Mouse (Mus musculus) CH12.LX (cell line): ENCODE data around the gene Prm3.

ENCODE experiments used
- BHLHE40 ChIP-seq: IDR thresholded peaks from 2 replicates; pipeline ENCODE4 v1.6.1; 2011; ENCODE audit warnings: mild to moderate bottlenecking, low read depth, low read length, improper control_type of control experiment
- CTCF ChIP-seq, 2 experiments: IDR thresholded peaks in 1 of 2; conservative IDR thresholded peaks in 1 of 2; 2 replicates each; pipeline ENCODE4 v1.5.1; 2011 to 2012; ENCODE audit warnings: low read depth in 2 of 2, low read length in 2 of 2, improper control_type of control experiment in 1 of 2, inconsistent platforms in 1 of 2, mild to moderate bottlenecking in 1 of 2, moderate library complexity in 1 of 2
- E2F4 ChIP-seq: IDR thresholded peaks from 2 replicates; pipeline ENCODE4 v1.6.1; 2011; ENCODE audit warnings: low read depth, low read length, improper control_type of control experiment; ENCODE audit not compliant: insufficient replicate concordance
- MAX ChIP-seq: IDR thresholded peaks from 2 replicates; pipeline ENCODE4 v1.6.1; 2011; ENCODE audit warnings: low read length, improper control_type of control experiment
- MEF2A ChIP-seq: IDR thresholded peaks from 2 replicates; pipeline ENCODE4 v1.6.1; 2014; ENCODE audit warnings: low read depth, mild to moderate bottlenecking, inconsistent platforms, low read length, improper control_type of control experiment, borderline replicate concordance
- POLR2A ChIP-seq: IDR thresholded peaks from 2 replicates; pipeline ENCODE4 v1.6.1; 2011; ENCODE audit warnings: low read depth, mild to moderate bottlenecking, improper control_type of control experiment, low read length
- SIN3A ChIP-seq: IDR thresholded peaks from 2 replicates; pipeline ENCODE4 v1.6.1; 2012; ENCODE audit warnings: low read length, improper control_type of control experiment, inconsistent platforms
- USF1 ChIP-seq: IDR thresholded peaks from 2 replicates; pipeline ENCODE4 v1.6.1; 2014; ENCODE audit warnings: low read depth, mild to moderate bottlenecking, inconsistent platforms, low read length, improper control_type of control experiment
- ZNF384 ChIP-seq: IDR thresholded peaks from 2 replicates; pipeline ENCODE4 v1.6.1; 2012; ENCODE audit warnings: low read depth, low read length, improper control_type of control experiment, inconsistent platforms

DNA sequence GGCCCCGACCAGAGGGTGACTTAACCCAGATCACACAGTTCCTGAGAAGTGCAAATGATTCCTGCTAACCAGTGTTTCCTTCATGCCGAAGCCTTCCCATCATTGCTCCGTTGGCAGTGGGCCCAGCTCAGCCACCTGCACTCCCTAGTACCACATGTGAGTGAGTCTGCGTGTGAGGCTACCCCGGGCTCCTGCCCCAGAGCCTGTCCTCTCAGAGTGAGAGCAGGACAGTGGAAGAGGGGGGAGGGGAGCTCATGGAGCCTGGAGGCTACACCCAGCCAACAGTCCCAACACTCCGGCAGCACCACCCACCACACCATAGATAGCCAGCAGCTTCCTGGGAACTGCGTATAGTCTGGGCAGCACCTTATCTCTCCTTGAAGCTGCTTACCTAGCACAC lies 40.9 kb downstream of the Prm3 start:
- no peak for TF ChIP-seq CTCF (conservative IDR thresholded peaks at IDR 0.05 in 1 of 2, IDR thresholded peaks at IDR 0.05 in 1 of 2; ENCODE audit: low read depth in 2 of 2, low read length in 2 of 2)
- no peak for TF ChIP-seq ZNF384
- no peak for TF ChIP-seq SIN3A
- no peak for TF ChIP-seq POLR2A
- no peak for TF ChIP-seq MEF2A
- no peak for TF ChIP-seq BHLHE40
- TF ChIP-seq MAX: no peak
- no peak for TF ChIP-seq E2F4
- no peak for TF ChIP-seq USF1
